Mouse (Mus musculus) MEL (cell line): ENCODE data around the gene D630039A03Rik.

ENCODE experiments used
- CHD2 ChIP-seq: IDR thresholded peaks from 2 replicates; pipeline ENCODE4 v1.6.1; 2011; ENCODE audit warnings: low read length, improper control_type of control experiment
- CTCF ChIP-seq, 3 experiments: IDR thresholded peaks in 2 of 3; conservative IDR thresholded peaks in 1 of 3; 2 replicates each; pipeline ENCODE4 v1.5.1; 2011 to 2012; ENCODE audit warnings: low read length in 3 of 3, low read depth in 2 of 3, mild to moderate bottlenecking in 2 of 3, improper control_type of control experiment in 1 of 3, inconsistent platforms in 1 of 3, mixed read lengths in 1 of 3, moderate library complexity in 1 of 3; ENCODE audit not compliant: control insufficient read depth in 1 of 3, insufficient read depth in 1 of 3, poor library complexity in 1 of 3, severe bottlenecking in 1 of 3

- TF ChIP-seq CHD2 (no peak), CTCF (IDR thresholded peaks at IDR 0.05 in 2 of 3, conservative IDR thresholded peaks at IDR 0.05 in 1 of 3; ENCODE audit: control insufficient read depth in 1 of 3, insufficient read depth in 1 of 3, low read depth in 2 of 3, low read length in 3 of 3, poor library complexity in 1 of 3, severe bottlenecking in 1 of 3) (no peak)
Observed at GRCm38 (mm10) chr4:57952891-57953290, 36.8 kb upstream of the D630039A03Rik start.
